Mouse (Mus musculus): ENCODE data around the gene Rhox11.
"Not testable (repeated sequence)": the region's sequence is repeated elsewhere in the genome, so short reads cannot be mapped to it uniquely, and the experiment has no call there.

Gene Rhox11

DNA sequence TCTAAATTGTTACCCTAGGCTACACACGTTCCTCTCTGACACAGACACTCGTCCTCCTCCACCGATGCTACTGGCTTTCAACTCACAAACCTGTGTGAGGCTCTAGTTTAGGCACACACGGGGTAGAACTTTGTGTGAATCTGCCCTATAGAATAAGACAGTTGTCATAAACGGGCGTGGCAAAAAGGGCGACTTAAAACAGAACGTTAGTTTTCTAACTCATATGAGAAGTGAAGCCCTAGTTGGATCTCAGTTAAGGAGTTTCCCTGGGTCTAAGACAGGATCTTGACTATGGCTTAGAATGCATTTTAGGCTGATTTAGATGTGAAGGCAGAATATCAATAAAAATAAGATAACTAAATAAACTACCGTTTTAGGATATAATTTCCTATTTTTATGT is at the start of gene Rhox11:
TSS of gene Rhox11 (minus strand) at position 101 of the 400 bp plus-strand sequence.
- no peak for DNase-seq

DNA sequence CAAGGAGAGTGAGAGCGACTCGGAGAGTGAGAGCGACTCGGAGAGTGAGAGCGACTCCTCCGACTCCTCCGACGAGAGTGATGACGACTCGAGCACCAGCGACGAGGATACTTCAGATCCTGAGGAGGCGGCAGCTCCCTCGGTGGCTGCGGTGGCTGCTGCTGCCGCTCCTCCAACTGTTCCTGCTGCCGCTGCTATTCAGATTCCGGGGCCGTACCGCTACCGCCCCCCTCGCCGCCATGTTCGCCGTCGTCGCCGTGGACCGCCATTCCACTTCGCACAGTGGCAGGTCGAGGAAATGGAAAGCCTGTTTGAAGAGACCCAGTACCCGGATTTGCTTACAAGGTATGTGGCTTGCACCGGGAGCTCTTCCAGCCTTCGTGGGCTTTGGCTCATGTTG is 36.5 kb upstream of the Rhox11 start:
- DNase-seq = no peak

DNA sequence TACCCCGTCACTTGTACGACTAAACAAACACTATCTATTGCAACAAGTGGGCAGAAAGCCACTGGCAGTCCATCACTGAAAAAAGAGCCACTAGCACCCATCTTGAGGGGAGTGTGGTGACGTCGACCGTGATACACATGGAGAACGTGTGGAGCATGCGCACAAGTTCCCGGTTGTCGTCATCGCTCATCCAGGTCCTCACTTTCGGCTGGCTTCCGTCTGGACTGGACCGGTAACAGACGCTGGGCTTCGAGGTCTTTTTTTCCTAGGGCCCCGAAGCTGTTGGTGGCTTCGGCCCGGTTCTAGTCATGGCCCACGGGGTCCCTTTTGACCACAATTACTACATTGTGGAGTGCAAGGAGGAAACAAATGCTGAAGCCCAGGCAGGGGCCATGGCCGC is 36.0 kb upstream of the Rhox11 start, which contains the start of gene Rhox13:
TSS of gene Rhox13 (plus strand) at position 238 of the 400 bp plus-strand sequence.
- DNase-seq = no peak

GRCm38 (mm10) chrX:38110807-38111206 is 25.9 kb upstream of the Rhox11 start, which contains the start of gene Rhox12:
Rhox12 (minus strand) TSS chrX:38110907.
- DNase-seq = no peak

GRCm38 (mm10) chrX:38084226-38084625 is 715 bp downstream of the Rhox11 start:
- DNase-seq = peak; percentile 51

- DNase-seq = no peak
Measured at GRCm38 (mm10) chrX:38066175-38066574, 18.8 kb downstream of the Rhox11 start, which contains the start of gene Rhox10. Rhox10 (plus strand) TSS chrX:38066475.

GRCm38 (mm10) chrX:38061544-38061943 is 23.4 kb downstream of the Rhox11 start:
- peak; percentile 23 for DNase-seq

- DNase-seq = not testable (repeated sequence)
Measured at GRCm38 (mm10) chrX:38043014-38043413, 41.9 kb downstream of the Rhox11 start, which contains the start of gene Btg1-ps2. Btg1-ps2 (minus strand) TSS chrX:38043114.

- DNase-seq = no peak
Measured at GRCm38 (mm10) chrX:38039666-38040065, 45.3 kb downstream of the Rhox11 start.

- peak; percentile 71 for DNase-seq
Measured at GRCm38 (mm10) chrX:38033841-38034240, 51.1 kb downstream of the Rhox11 start.

Measured in retina, postnatal 1 day (tissue).